Mouse (Mus musculus): ENCODE data around the gene Kcne2. TPM values are rescaled to one million over a fixed set of nuclear protein-coding genes. Genes with fewer than 3 reads are reported as not detected.
A peak's percentile ranks its signal among the peaks of the same experiment; 100 is the strongest.

Kcne2 gene
- total RNA-seq (2021) = not detected
- long read RNA-seq, experiment 1 = 0 reads
- long read RNA-seq, experiment 2 = 0 reads

GRCm38 (mm10) chr16:92292101-92292500 lies at the start of gene Kcne2:
TSS of gene Kcne2 (plus strand) at chr16:92292389.
- no peak for DNase-seq

- no peak for DNase-seq
Observed at GRCm38 (mm10) chr16:92245909-92246308, 46.3 kb upstream of the Kcne2 start.

- DNase-seq = no peak
Observed at GRCm38 (mm10) chr16:92246974-92247373, 45.2 kb upstream of the Kcne2 start.

- no peak for DNase-seq
Observed at GRCm38 (mm10) chr16:92247700-92248099, 44.5 kb upstream of the Kcne2 start.

- DNase-seq = no peak
Observed at GRCm38 (mm10) chr16:92249681-92250080, 42.5 kb upstream of the Kcne2 start.

GRCm38 (mm10) chr16:92250452-92250851 lies 41.7 kb upstream of the Kcne2 start:
- DNase-seq = no peak

GRCm38 (mm10) chr16:92254316-92254715 lies 37.9 kb upstream of the Kcne2 start:
- DNase-seq = no peak

GRCm38 (mm10) chr16:92267861-92268260 lies 24.3 kb upstream of the Kcne2 start:
- DNase-seq = no peak

- DNase-seq = no peak
Observed at GRCm38 (mm10) chr16:92274516-92274915, 17.7 kb upstream of the Kcne2 start.

GRCm38 (mm10) chr16:92275526-92275925 lies 16.7 kb upstream of the Kcne2 start:
- no peak for DNase-seq

- DNase-seq = no peak
Observed at GRCm38 (mm10) chr16:92282671-92283070, 9.5 kb upstream of the Kcne2 start.

- DNase-seq = no peak
Observed at GRCm38 (mm10) chr16:92285068-92285467, 7.1 kb upstream of the Kcne2 start.

- peak; percentile 62 for DNase-seq
Observed at GRCm38 (mm10) chr16:92286609-92287008, 5.6 kb upstream of the Kcne2 start.

- DNase-seq = no peak
Observed at GRCm38 (mm10) chr16:92288778-92289177, 3.4 kb upstream of the Kcne2 start.

- DNase-seq = no peak
Observed at GRCm38 (mm10) chr16:92290045-92290444, 2.1 kb upstream of the Kcne2 start.

GRCm38 (mm10) chr16:92294267-92294970 lies 2.2 kb downstream of the Kcne2 start:
- no peak for DNase-seq

GRCm38 (mm10) chr16:92295328-92295727 lies 3.1 kb downstream of the Kcne2 start:
- DNase-seq = no peak

GRCm38 (mm10) chr16:92300649-92301411 lies 8.6 kb downstream of the Kcne2 start, which contains the start of gene Smim11:
TSS of gene Smim11 (plus strand) at chr16:92301286.
- peak; percentile 91 for DNase-seq

GRCm38 (mm10) chr16:92301412-92301806 lies 9.2 kb downstream of the Kcne2 start:
- DNase-seq = no peak

- DNase-seq = peak; percentile 46
Observed at GRCm38 (mm10) chr16:92301989-92302388, 9.8 kb downstream of the Kcne2 start.

GRCm38 (mm10) chr16:92302506-92302905 lies 10.3 kb downstream of the Kcne2 start:
- DNase-seq = no peak

GRCm38 (mm10) chr16:92305519-92305918 lies 13.3 kb downstream of the Kcne2 start:
- no peak for DNase-seq

- DNase-seq = no peak
Observed at GRCm38 (mm10) chr16:92307947-92308346, 15.8 kb downstream of the Kcne2 start.

- DNase-seq = no peak
Observed at GRCm38 (mm10) chr16:92309126-92309525, 16.9 kb downstream of the Kcne2 start.
